Comparison of ENCODE assay signal across 16 mouse cellular contexts in genomic region chr13:32934706-32935381, GRCm38 (mm10). TPM values are rescaled to one million over a fixed set of nuclear protein-coding genes. Genes with fewer than 3 reads are reported as not detected.
DNase-seq lines count a peak whose midpoint lies in the region; ATAC-seq lines count a peak whose summit lies in the region.
"Had no signal": no experiment of that assay in that cellular context is flagged by ENCODE, and none has a peak within 500 bp of the region (broad histone marks: within the 10 kb centered on the region; RNA-seq: fewer than 3 reads in every experiment).

No protein-coding gene starts in this region.

- H3K9me3 ChIP-seq in embryonic facial prominence, embryonic 12.5 days = no peaks in the 10 kb centered on the region
- H3K9me3 ChIP-seq in embryonic facial prominence, embryonic 10.5 days = no peaks in the 10 kb centered on the region
- H3K9me3 ChIP-seq: limb, embryonic 12.5 days had no signal

- H3K4me1 ChIP-seq in embryonic facial prominence, embryonic 12.5 days = no peaks in the 10 kb centered on the region
- no peaks in the 10 kb centered on the region for H3K4me1 ChIP-seq in embryonic facial prominence, embryonic 10.5 days
- H3K4me1 ChIP-seq: limb, embryonic 12.5 days had no signal

- 32% methylated on average over 1 of the region's 1 CpGs for WGBS in embryonic facial prominence, embryonic 12.5 days
- WGBS in embryonic facial prominence, embryonic 10.5 days = 37% methylated on average over 1 of the region's 1 CpGs

- H3K4me2 ChIP-seq in embryonic facial prominence, embryonic 12.5 days (replicated peaks) = no peak overlapping the region
- H3K4me2 ChIP-seq: limb, embryonic 12.5 days had no signal

- H3K4me3 ChIP-seq in embryonic facial prominence, embryonic 12.5 days = no peak overlapping the region
- H3K4me3 ChIP-seq in embryonic facial prominence, embryonic 10.5 days = no peak overlapping the region
- H3K4me3 ChIP-seq: limb, embryonic 12.5 days; myocyte had no signal

- no peak overlapping the region for H3K27ac ChIP-seq in embryonic facial prominence, embryonic 12.5 days
- no peak overlapping the region for H3K27ac ChIP-seq in embryonic facial prominence, embryonic 10.5 days (replicated peaks)
- H3K27ac ChIP-seq: limb, embryonic 12.5 days had no signal

- no peaks in the 10 kb centered on the region for H3K27me3 ChIP-seq in embryonic facial prominence, embryonic 12.5 days
- no peaks in the 10 kb centered on the region for H3K27me3 ChIP-seq in embryonic facial prominence, embryonic 10.5 days (replicated peaks; ENCODE audit: low read depth, poor library complexity, severe bottlenecking)
- H3K27me3 ChIP-seq: limb, embryonic 12.5 days had no signal

- ATAC-seq in embryonic facial prominence, embryonic 12.5 days (ENCODE audit: insufficient number of reproducible peaks, insufficient read depth, low FRiP score, low TSS enrichment) = peak; percentile 56
- 0 out of 2 replicates have a peak, but pooled peaks have one; percentile 27 for ATAC-seq in erythroblast, adult 5-6 weeks (replicated peaks; ENCODE audit: low FRiP score, poor library complexity, severe bottlenecking)

- DNase-seq in embryonic facial prominence, embryonic 10.5 days (ENCODE audit: low spot score) = no peak
- peak; percentile 12 for DNase-seq in spleen, adult 12 weeks (ENCODE audit: low spot score)
- DNase-seq in spleen, postnatal 4 days (ENCODE audit: low spot score in 2 of 2) = no peak
- DNase-seq in spleen, postnatal 36 days (ENCODE audit: low spot score in 2 of 2) = peak; percentile 72 to 75
- no peak for DNase-seq in heart, adult 9 months (ENCODE audit: low spot score in 2 of 2)
- DNase-seq in layer of hippocampus, adult 8-10 months (ENCODE audit: low spot score in 2 of 2) = no peak
- DNase-seq: cerebellum, adult 18-20 months; heart, adult 18-20 months; kidney, postnatal 10 days; lung, postnatal 10 days had no signal

- H3K9ac ChIP-seq in embryonic facial prominence, embryonic 12.5 days = no peak overlapping the region
- H3K9ac ChIP-seq: limb, embryonic 12.5 days had no signal

- no peaks in the 10 kb centered on the region for H3K36me3 ChIP-seq in embryonic facial prominence, embryonic 12.5 days
- no peaks in the 10 kb centered on the region for H3K36me3 ChIP-seq in embryonic facial prominence, embryonic 10.5 days (replicated peaks)
- H3K36me3 ChIP-seq: limb, embryonic 12.5 days had no signal

RNA-seq across cellular contexts. Expression of gene Serpinb6b, which starts 30.2 kb away (rescaled TPM):
- polyA plus RNA-seq in embryonic facial prominence, embryonic 12.5 days (2016; fragmentation: Nextera tagmentation; extraction: Ambion mirVana) = 1.0 and 1.1 TPM in 2 replicates
- polyA plus RNA-seq in embryonic facial prominence, embryonic 10.5 days (2016; fragmentation: Nextera tagmentation; extraction: Ambion mirVana) = 1.1 and 1.7 TPM in 2 replicates
- total RNA-seq in erythroblast, adult 5-6 weeks (2015; ENCODE audit: low replicate concordance) = 24.2 and 40.5 TPM in 2 replicates
- total RNA-seq in erythroblast, adult 5-6 weeks (2017; ENCODE audit: low replicate concordance) = 25.4 and 36.4 TPM in 2 replicates
- total RNA-seq in layer of hippocampus, adult 8-10 months (2022) = 1 to 10 TPM in 3 of 4 experiments, under 1 TPM in 1; 0.72 to 1.6 (median 1.2) TPM

RNA-seq across cellular contexts. Expression of gene Serpinb1c, which starts 36.8 kb away (rescaled TPM):
- not detected in 2 replicates for polyA plus RNA-seq in embryonic facial prominence, embryonic 12.5 days (2016; fragmentation: Nextera tagmentation; extraction: Ambion mirVana)
- not detected in 2 replicates for polyA plus RNA-seq in embryonic facial prominence, embryonic 10.5 days (2016; fragmentation: Nextera tagmentation; extraction: Ambion mirVana)
- not detected in 2 replicates for total RNA-seq in erythroblast, adult 5-6 weeks (2015; ENCODE audit: low replicate concordance)
- not detected in 2 replicates for total RNA-seq in erythroblast, adult 5-6 weeks (2017; ENCODE audit: low replicate concordance)
- under 1 TPM in 1 of 4 experiments, not detected in 3; 0.48 TPM for total RNA-seq in layer of hippocampus, adult 8-10 months (2022)
- total RNA-seq: ES-E14 had no signal
- polyA plus RNA-seq: frontal cortex, adult 2 months; limb, embryonic 12.5 days had no signal

Comparison
In these comparisons a context has a peak if more than half of its experiments do, and no peak if none do; other contexts are left out.
1. DNase-seq: peak in spleen, adult 12 weeks (single experiment) and spleen, postnatal 36 days (2 of 2); none in embryonic facial prominence, embryonic 10.5 days (single experiment), spleen, postnatal 4 days (0 of 2), heart, adult 9 months (0 of 2) and layer of hippocampus, adult 8-10 months (0 of 2).
2. RNA of gene Serpinb6b, which starts 30.2 kb away (total RNA-seq): 24.2 to 40.5 TPM in erythroblast, adult 5-6 weeks; 0.72 to 1.6 TPM in layer of hippocampus, adult 8-10 months; every median in the first group is over 4 times any median in the second.